Mouse (Mus musculus): ENCODE measurements around the gene Rev1. TPM values are rescaled to one million over a fixed set of nuclear protein-coding genes. Genes with fewer than 3 reads are reported as not detected.

The Rev1 gene
- polyA plus RNA-seq, 1 experiment from 2014 or later, result 32.3 TPM

DNA sequence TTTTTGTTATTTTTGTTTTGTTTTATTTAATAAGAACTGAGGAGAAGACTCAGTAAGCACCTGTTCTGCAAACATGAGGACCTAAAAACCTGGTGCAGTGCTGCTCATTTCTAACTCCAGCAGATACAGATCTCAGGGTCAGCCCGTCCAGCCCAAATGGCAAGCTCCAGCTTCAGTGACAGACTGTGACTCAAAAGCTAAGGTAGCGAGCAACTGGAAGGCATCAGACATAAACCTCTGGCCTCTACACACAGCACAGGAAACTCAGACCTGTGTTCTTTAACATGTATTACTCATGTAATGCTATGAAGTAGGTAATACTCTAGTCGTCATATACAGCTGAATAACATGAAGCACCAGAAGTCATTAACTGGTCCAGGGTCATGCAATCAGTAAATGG is 3.2 kb downstream of the Rev1 start:
- no peak overlapping the region for H3K9ac ChIP-seq
- DNase-seq, result no peak
- peaks cover 4% of the 10 kb centered on the region for H3K4me1 ChIP-seq (ENCODE audit: insufficient read depth)
- ATAC-seq (ENCODE audit: insufficient read depth), result no peak
- WGBS, result 80% methylated on average over 3 of the region's 3 CpGs
- no peak overlapping the region for H3K4me2 ChIP-seq
- H3K27me3 ChIP-seq (ENCODE audit: insufficient read depth, low read length), result no peaks in the 10 kb centered on the region
- H3K9me3 ChIP-seq (ENCODE audit: low read depth, low read length), result no peaks in the 10 kb centered on the region
- no peak for TF ChIP-seq CTCF (IDR thresholded peaks at IDR 0.05; ENCODE audit: low read depth)
- H3K36me3 ChIP-seq (ENCODE audit: insufficient read depth), result no peaks in the 10 kb centered on the region
- H3K27ac ChIP-seq (ENCODE audit: low read depth), result no peak overlapping the region
- H3K4me3 ChIP-seq (ENCODE audit: low read depth, low read length), result no peak overlapping the region

DNA sequence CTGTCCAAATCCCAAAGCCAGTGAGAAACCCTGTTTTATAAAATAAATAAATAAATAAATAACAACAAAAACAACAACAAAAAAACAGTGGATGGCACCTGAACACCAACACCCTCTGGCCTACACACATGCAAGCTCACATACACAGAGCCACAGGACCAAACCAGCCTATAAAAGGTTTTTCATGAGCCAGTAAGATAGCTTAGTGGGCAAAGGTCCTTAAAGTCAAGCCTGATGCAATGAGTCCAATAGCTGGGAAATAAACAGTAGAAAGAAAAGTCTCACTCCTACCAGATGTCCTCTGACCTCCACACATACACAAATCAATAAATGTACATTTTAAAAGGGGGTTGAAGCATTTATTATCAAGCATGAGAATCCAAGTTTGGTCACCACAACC is 5.3 kb downstream of the Rev1 start:
- Histone ChIP-seq H3K4me1 (ENCODE audit: insufficient read depth) (peaks cover 4% of the 10 kb centered on the region), H3K27me3 (ENCODE audit: insufficient read depth, low read length) (no peaks in the 10 kb centered on the region), H3K9me3 (ENCODE audit: low read depth, low read length) (no peaks in the 10 kb centered on the region), H3K9ac (no peak overlapping the region), H3K4me3 (ENCODE audit: low read depth, low read length) (no peak overlapping the region), H3K27ac (ENCODE audit: low read depth) (no peak overlapping the region), H3K4me2 (no peak overlapping the region), H3K36me3 (ENCODE audit: insufficient read depth) (no peaks in the 10 kb centered on the region)
- DNase-seq, result no peak
- ATAC-seq (ENCODE audit: insufficient read depth), result no peak
- no peak for TF ChIP-seq CTCF (IDR thresholded peaks at IDR 0.05; ENCODE audit: low read depth)

DNA sequence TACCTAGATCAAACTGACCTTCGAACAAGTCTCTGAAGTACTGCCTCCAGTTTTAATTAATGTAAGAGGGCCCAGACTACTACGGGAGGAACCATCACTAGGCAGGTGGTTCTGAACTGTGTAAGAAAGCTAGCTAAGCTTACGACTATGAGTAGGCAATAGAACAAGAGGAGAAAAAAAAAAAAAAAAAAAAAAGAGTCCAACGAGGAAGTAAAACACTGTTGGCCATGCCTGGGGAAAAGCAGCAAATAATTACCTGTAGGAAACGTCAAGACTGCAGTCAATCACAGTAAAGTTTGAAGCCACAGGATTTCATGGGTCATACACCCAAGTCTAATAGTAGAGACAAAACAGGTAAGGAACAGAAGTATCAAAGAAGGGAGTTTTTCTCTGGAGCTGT is 8.7 kb downstream of the Rev1 start:
- Histone ChIP-seq H3K36me3 (ENCODE audit: insufficient read depth) (no peaks in the 10 kb centered on the region), H3K27me3 (ENCODE audit: insufficient read depth, low read length) (no peaks in the 10 kb centered on the region), H3K4me1 (ENCODE audit: insufficient read depth) (no peaks in the 10 kb centered on the region), H3K4me2 (no peak overlapping the region), H3K4me3 (ENCODE audit: low read depth, low read length) (no peak overlapping the region), H3K9ac (no peak overlapping the region), H3K27ac (ENCODE audit: low read depth) (no peak overlapping the region), H3K9me3 (ENCODE audit: low read depth, low read length) (no peaks in the 10 kb centered on the region)
- 78% methylated on average over 5 of the region's 5 CpGs for WGBS
- no peak for DNase-seq
- no peak for ATAC-seq (ENCODE audit: insufficient read depth)
- TF ChIP-seq CTCF (IDR thresholded peaks at IDR 0.05; ENCODE audit: low read depth), result no peak

DNA sequence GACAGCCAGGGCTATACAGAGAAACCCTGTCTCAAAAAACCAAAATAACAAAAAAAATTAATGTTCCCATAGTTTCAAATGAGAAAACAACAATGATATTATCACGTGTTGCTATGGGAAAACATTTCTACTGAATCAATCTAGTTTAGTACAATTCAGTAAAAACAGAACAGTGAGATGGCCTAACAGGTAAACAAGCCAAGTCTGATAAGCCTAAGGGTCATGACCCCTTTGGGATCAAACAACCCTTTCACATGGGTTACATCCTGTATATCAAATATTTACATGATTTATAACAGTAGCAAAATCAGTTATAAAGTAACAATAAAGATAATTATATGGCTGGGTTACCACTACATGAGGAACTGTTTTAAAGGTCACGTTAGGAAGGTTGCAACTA is 11.0 kb downstream of the Rev1 start:
- no peak for TF ChIP-seq CTCF (IDR thresholded peaks at IDR 0.05; ENCODE audit: low read depth)
- Histone ChIP-seq H3K4me3 (ENCODE audit: low read depth, low read length) (no peak overlapping the region), H3K27ac (ENCODE audit: low read depth) (no peak overlapping the region), H3K9ac (no peak overlapping the region), H3K36me3 (ENCODE audit: insufficient read depth) (no peaks in the 10 kb centered on the region), H3K27me3 (ENCODE audit: insufficient read depth, low read length) (no peaks in the 10 kb centered on the region), H3K4me1 (ENCODE audit: insufficient read depth) (no peaks in the 10 kb centered on the region), H3K9me3 (ENCODE audit: low read depth, low read length) (no peaks in the 10 kb centered on the region), H3K4me2 (no peak overlapping the region)
- ATAC-seq (ENCODE audit: insufficient read depth) (no peak), DNase-seq (no peak)
- 85% methylated on average over 2 of the region's 2 CpGs for WGBS

DNA sequence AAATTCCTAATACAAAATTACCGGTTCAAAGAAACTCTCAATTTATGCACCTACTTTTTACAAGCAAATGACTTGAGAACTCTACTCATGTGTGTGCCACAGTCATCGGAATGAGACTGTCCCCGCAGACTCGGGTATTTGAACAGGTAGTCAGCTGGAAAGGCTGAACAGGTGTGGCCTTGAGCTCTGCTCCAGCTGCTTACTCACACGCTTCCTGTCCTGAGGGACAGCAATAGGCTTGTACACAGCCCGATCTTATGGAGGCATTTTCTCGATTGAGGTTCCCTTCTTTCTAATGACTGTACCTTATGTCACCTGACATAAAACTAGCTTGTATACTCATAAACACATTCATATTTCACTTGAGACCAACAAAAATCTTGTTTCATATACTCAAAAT is 19.8 kb downstream of the Rev1 start:
- TF ChIP-seq CTCF (IDR thresholded peaks at IDR 0.05; ENCODE audit: low read depth), result no peak
- Histone ChIP-seq H3K9ac (no peak overlapping the region), H3K36me3 (ENCODE audit: insufficient read depth) (no peaks in the 10 kb centered on the region), H3K27me3 (ENCODE audit: insufficient read depth, low read length) (no peaks in the 10 kb centered on the region), H3K9me3 (ENCODE audit: low read depth, low read length) (no peaks in the 10 kb centered on the region), H3K27ac (ENCODE audit: low read depth) (no peak overlapping the region), H3K4me2 (no peak overlapping the region), H3K4me1 (ENCODE audit: insufficient read depth) (no peaks in the 10 kb centered on the region), H3K4me3 (ENCODE audit: low read depth, low read length) (no peak overlapping the region)
- 83% methylated on average over 7 of the region's 7 CpGs for WGBS
- ATAC-seq (ENCODE audit: insufficient read depth), result no peak
- no peak for DNase-seq

DNA sequence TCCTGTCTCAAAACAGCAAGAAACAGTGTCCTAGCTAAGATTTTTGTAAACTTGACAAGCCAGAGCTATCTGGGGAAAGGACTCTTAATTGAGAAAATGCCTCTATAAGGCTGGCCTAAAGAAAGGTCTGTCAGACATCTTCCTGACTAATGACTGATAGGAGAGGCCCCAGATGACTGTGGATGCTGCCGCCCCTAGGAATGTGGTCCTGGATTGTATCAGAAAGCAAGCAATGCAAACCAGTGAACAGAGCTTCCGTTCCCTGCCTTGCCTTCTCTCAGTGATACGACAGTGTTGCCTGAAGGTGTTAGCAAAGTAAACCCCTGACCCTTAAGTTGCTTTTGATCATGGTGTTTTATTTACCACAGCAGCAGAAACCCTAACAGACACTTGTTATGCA is 25.8 kb downstream of the Rev1 start:
- DNase-seq, result no peak
- no peak overlapping the region for H3K27ac ChIP-seq (ENCODE audit: low read depth)
- H3K4me3 ChIP-seq (ENCODE audit: low read depth, low read length), result no peak overlapping the region
- no peaks in the 10 kb centered on the region for H3K27me3 ChIP-seq (ENCODE audit: insufficient read depth, low read length)
- 0 out of 2 replicates have a peak, but pooled peaks cover 12% of the 10 kb centered on the region for H3K36me3 ChIP-seq (ENCODE audit: insufficient read depth)
- H3K4me1 ChIP-seq (ENCODE audit: insufficient read depth), result no peaks in the 10 kb centered on the region
- H3K9ac ChIP-seq, result no peak overlapping the region
- TF ChIP-seq CTCF (IDR thresholded peaks at IDR 0.05; ENCODE audit: low read depth), result no peak
- 35% methylated on average over 3 of the region's 3 CpGs for WGBS
- no peak for ATAC-seq (ENCODE audit: insufficient read depth)
- no peaks in the 10 kb centered on the region for H3K9me3 ChIP-seq (ENCODE audit: low read depth, low read length)
- H3K4me2 ChIP-seq, result no peak overlapping the region

DNA sequence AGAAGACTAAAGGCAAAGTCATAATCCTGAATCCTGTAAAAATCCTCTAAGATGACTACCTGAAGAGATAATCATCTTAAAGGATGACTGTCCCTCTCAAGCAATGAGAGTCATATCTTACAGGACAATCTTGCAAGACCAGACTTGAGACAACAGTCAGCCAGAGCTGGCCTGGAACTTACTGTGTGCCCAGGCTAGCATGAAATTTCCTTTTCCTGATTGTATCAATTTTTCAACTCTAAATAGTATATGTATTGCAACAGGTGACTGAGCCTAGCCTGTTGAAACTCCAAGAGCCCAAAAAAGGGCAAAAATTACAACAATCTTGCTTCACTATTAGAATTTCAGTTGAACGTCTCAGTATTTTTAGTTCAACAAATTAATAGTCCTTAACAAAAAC is 26.4 kb downstream of the Rev1 start:
- Histone ChIP-seq H3K9me3 (ENCODE audit: low read depth, low read length) (no peaks in the 10 kb centered on the region), H3K4me2 (no peak overlapping the region), H3K27me3 (ENCODE audit: insufficient read depth, low read length) (no peaks in the 10 kb centered on the region), H3K4me1 (ENCODE audit: insufficient read depth) (no peaks in the 10 kb centered on the region), H3K4me3 (ENCODE audit: low read depth, low read length) (no peak overlapping the region), H3K9ac (no peak overlapping the region), H3K36me3 (ENCODE audit: insufficient read depth) (peaks cover 15% of the 10 kb centered on the region; the same call in 1 of the 2 replicates), H3K27ac (ENCODE audit: low read depth) (no peak overlapping the region)
- ATAC-seq (ENCODE audit: insufficient read depth) (no peak), DNase-seq (no peak)
- WGBS, result 55% methylated on average over 1 of the region's 1 CpGs
- no peak for TF ChIP-seq CTCF (IDR thresholded peaks at IDR 0.05; ENCODE audit: low read depth)

DNA sequence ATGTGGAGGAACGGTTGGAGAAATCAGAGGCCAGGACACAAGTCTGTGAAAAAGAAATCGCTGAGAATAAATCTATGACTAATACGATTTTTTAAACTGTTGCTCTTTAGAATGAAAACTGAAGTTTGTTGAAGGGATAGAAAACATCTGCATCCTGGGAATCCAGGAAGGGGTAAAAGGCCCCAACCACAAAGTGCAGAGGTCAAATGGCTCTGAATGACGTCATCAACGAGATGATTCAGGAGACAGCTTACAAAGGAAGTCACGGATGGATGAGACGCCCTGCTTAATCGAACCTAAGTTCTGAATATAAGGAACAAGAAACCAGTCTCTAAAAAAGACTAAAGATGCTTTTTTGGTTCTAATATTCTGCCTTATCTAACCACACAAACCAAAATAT is 48.3 kb downstream of the Rev1 start:
- WGBS, result 67% methylated on average over 8 of the region's 8 CpGs
- no peaks in the 10 kb centered on the region for H3K9me3 ChIP-seq (ENCODE audit: low read depth, low read length)

More for the DNA sequence above, 48.3 kb downstream of the Rev1 start:
- no peak for DNase-seq
- no peak for ATAC-seq (ENCODE audit: insufficient read depth)
- Histone ChIP-seq H3K9ac (no peak overlapping the region), H3K4me1 (ENCODE audit: insufficient read depth) (no peaks in the 10 kb centered on the region), H3K36me3 (ENCODE audit: insufficient read depth) (peaks cover 42% of the 10 kb centered on the region), H3K27ac (ENCODE audit: low read depth) (no peak overlapping the region), H3K4me2 (no peak overlapping the region), H3K4me3 (ENCODE audit: low read depth, low read length) (no peak overlapping the region), H3K27me3 (ENCODE audit: insufficient read depth, low read length) (no peaks in the 10 kb centered on the region)
- TF ChIP-seq CTCF (IDR thresholded peaks at IDR 0.05; ENCODE audit: low read depth), result no peak
